Mouse (Mus musculus): Measurements from ENCODE around the gene Gm10309. TPM values are rescaled to one million over a fixed set of nuclear protein-coding genes. Genes with fewer than 3 reads are reported as not detected.

The Gm10309 gene
- total and polyA plus RNA-seq, 3 experiments, result 0.08 TPM; not detected in 2

DNA sequence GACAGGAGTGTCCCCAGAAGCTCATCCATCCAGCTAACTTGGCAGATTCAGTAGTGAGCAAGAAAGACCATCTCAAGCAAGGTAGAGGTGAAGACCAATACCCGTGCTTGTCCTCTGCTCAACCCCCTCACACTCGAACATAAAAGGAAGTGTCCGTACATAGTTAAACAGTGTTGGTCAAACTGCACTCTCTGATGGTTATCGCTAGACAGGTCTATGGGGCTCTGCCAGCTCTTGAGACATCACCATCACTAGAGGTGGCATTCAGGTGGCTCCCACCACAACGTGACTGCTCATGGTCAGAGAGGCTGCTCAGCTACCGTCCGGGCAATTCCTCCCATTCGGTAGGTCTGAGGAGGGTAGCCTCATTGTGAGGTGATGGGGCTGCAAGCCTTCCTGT, 40.8 kb downstream of the Gm10309 start:
- Histone ChIP-seq H3K4me1 (ENCODE audit: control insufficient read depth, insufficient read depth, low read length) (peaks cover 4% of the 10 kb centered on the region), H3K9ac (ENCODE audit: low read depth, low read length) (no peak overlapping the region), H3K4me3 (no peak overlapping the region), H3K27ac (no peak overlapping the region), H3K36me3 (ENCODE audit: control insufficient read depth, insufficient read depth, low read length) (no peaks in the 10 kb centered on the region), H3K27me3 (ENCODE audit: control insufficient read depth, insufficient read depth, low read length) (no peaks in the 10 kb centered on the region), H3K79me2 (replicated peaks; ENCODE audit: control insufficient read depth, insufficient read depth, low read length) (no peaks in the 10 kb centered on the region; the same call in 1 of the 2 replicates)
- WGBS, result 91% methylated on average over 8 of the region's 8 CpGs
- TF ChIP-seq POLR2A (IDR thresholded peaks at IDR 0.05; ENCODE audit: insufficient read depth, low read depth, low read length) (no peak), CTCF (IDR thresholded peaks at IDR 0.05) (no peak), EP300 (IDR thresholded peaks at IDR 0.05; ENCODE audit: insufficient read depth, low read depth, low read length) (no peak)
- DNase-seq, result no peak
- intact Hi-C loops (cut with DNase I), result loop anchor here (5.0 kb wide), 1 partner anchor 302 kb away; no protein-coding TSS in a partner anchor

DNA sequence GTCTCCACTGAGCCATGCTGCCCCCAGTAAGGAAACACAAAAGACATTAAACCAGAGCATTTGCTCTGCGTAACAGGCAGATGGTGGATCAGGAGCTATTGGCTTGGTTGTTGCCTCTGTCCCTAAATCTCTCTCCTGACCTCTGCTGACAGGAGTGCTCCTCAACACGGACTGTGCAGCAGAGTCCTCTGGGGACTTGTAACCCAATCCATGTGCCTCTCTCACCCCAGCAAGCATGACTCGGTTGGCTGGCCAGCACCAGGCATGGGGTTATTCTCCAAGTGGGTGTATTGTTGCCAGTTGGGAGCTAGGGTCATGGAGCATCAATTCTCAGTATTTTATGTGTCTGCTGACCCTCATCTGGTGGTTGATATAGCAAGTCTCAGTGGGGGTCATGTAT, 41.7 kb downstream of the Gm10309 start:
- H3K4me3 ChIP-seq, result no peak overlapping the region
- WGBS, result 62% methylated on average over 3 of the region's 3 CpGs
- no peak for DNase-seq
- peaks cover 4% of the 10 kb centered on the region for H3K4me1 ChIP-seq (ENCODE audit: control insufficient read depth, insufficient read depth, low read length)
- H3K9ac ChIP-seq (ENCODE audit: low read depth, low read length), result no peak overlapping the region
- no peaks in the 10 kb centered on the region for H3K36me3 ChIP-seq (ENCODE audit: control insufficient read depth, insufficient read depth, low read length)
- no peak overlapping the region for H3K27ac ChIP-seq
- H3K27me3 ChIP-seq (ENCODE audit: control insufficient read depth, insufficient read depth, low read length), result no peaks in the 10 kb centered on the region
- intact Hi-C loops (cut with DNase I), result loop anchor here (5.0 kb wide), 1 partner anchor 301 kb away; no protein-coding TSS in a partner anchor
- no peaks in the 10 kb centered on the region; the same call in 1 of the 2 replicates for H3K79me2 ChIP-seq (replicated peaks; ENCODE audit: control insufficient read depth, insufficient read depth, low read length)
- no peak for TF ChIP-seq EP300 (IDR thresholded peaks at IDR 0.05; ENCODE audit: insufficient read depth, low read depth, low read length)
- no peak for TF ChIP-seq POLR2A (IDR thresholded peaks at IDR 0.05; ENCODE audit: insufficient read depth, low read depth, low read length)
- no peak for TF ChIP-seq CTCF (IDR thresholded peaks at IDR 0.05)

DNA sequence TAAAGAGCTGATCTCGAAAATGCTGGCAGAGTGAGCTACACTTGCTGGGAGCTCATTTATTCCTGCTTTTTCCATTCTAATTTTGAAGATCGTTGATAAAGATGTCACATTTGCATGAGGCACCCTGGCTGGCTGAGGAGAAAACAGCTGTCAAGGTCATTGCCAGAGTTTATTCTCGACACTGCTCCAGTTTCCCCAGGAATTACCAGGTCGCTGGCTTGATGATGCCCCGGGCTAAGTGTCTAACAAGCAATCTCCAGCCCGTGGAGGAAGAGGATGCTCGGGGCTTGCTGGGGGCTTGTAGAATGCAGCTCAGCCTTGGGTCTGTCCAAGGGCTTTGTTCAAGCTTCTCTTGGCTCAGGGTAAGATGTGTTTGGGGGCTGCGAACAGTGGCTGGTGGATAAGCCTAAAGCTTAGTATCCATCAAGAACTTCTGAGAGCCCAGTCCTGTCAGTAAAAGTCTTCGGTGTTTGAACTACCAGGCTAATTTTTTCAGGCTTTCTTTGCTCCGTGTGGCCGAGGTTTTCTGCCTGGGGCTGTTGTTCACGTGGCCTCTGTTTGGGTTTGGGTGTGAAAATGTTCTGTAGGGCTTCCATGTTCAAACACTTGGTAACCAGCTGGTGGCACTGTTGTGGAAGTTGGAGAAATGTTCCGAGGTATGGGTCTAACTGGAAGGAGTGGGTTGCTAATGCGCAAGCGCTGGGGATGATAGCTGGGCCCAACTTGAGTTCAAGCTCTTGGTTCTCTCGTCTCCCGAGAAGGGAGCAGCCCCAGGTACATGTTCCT, 44.2 kb downstream of the Gm10309 start:
- Histone ChIP-seq H3K79me2 (replicated peaks; ENCODE audit: control insufficient read depth, insufficient read depth, low read length) (no peaks in the 10 kb centered on the region; the same call in 1 of the 2 replicates), H3K27me3 (ENCODE audit: control insufficient read depth, insufficient read depth, low read length) (no peaks in the 10 kb centered on the region), H3K9ac (ENCODE audit: low read depth, low read length) (no peak overlapping the region), H3K27ac (no peak overlapping the region), H3K36me3 (ENCODE audit: control insufficient read depth, insufficient read depth, low read length) (no peaks in the 10 kb centered on the region; the same call in 1 of the 2 replicates), H3K4me3 (no peak overlapping the region), H3K4me1 (ENCODE audit: control insufficient read depth, insufficient read depth, low read length) (peaks cover 6% of the 10 kb centered on the region; the same call in 1 of the 2 replicates)
- 69% methylated on average over 17 of the region's 17 CpGs for WGBS
- no peak for TF ChIP-seq POLR2A (IDR thresholded peaks at IDR 0.05; ENCODE audit: insufficient read depth, low read depth, low read length)
- peak; percentile 21; the same call in 1 of the 2 replicates for TF ChIP-seq CTCF (IDR thresholded peaks at IDR 0.05)
- DNase-seq, result no peak
- intact Hi-C loops (cut with DNase I), result loop anchor here (5.0 kb wide), 1 partner anchor 299 kb away; no protein-coding TSS in a partner anchor

DNA sequence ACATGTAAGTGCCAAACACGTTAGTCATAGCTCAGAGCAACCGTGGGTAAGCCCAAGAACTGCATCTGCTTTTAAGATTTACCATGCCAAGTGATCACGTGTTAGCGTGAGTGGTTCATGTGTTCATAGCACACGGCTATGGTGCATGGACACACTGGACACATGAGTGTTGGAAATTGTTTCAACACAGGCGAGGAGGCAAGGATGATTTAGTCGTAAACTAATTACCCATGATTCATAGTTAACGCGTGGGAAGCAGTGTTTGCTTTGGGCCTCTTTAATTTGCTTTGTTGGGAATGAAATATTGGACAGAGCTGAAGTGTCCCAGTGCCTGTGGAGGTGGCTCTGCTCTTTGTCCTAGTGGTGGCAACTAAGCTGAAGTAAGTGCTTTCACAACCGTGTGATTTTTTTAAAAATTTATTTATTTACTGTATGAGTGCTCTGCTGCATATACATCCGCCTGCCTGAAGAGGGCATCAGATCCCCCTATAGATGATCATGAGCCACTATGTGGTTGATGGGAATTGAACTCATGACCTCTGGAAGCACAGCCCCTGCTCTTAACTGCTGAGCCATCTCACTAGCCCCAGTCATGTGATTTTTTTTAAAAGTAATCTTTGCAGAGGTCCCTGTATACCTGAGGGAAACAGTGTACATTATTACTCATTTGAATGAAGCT, 46.6 kb downstream of the Gm10309 start:
- TF ChIP-seq EP300 (IDR thresholded peaks at IDR 0.05; ENCODE audit: insufficient read depth, low read depth, low read length), result no peak
- TF ChIP-seq CTCF (IDR thresholded peaks at IDR 0.05), result peak; percentile 46
- TF ChIP-seq POLR2A (IDR thresholded peaks at IDR 0.05; ENCODE audit: insufficient read depth, low read depth, low read length), result no peak
- WGBS, result 88% methylated on average over 11 of the region's 11 CpGs

DNA sequence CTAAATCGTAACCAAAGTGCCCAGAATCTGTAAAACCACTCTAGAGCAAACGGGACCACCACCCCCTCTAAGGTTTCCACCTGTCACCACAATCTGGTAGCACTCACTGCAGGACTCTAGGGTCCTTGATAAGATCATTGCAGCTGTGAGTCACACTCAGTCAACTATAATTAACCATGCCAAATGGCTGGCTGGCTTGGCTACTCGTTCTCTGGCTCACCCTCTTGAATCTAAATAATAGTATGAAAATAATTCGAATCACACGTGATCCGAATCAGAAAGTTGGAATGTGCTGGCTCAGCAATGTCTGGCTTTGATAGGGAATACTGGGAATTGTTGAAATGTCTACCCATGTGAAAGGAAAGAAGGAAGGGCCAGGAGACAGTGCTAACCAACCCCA, 48.5 kb downstream of the Gm10309 start:
- TF ChIP-seq POLR2A (IDR thresholded peaks at IDR 0.05; ENCODE audit: insufficient read depth, low read depth, low read length), result no peak
- no peak for TF ChIP-seq CTCF (IDR thresholded peaks at IDR 0.05)
- TF ChIP-seq EP300 (IDR thresholded peaks at IDR 0.05; ENCODE audit: insufficient read depth, low read depth, low read length), result no peak
- Histone ChIP-seq H3K27ac (no peak overlapping the region), H3K27me3 (ENCODE audit: control insufficient read depth, insufficient read depth, low read length) (no peaks in the 10 kb centered on the region), H3K79me2 (replicated peaks; ENCODE audit: control insufficient read depth, insufficient read depth, low read length) (no peaks in the 10 kb centered on the region; the same call in 1 of the 2 replicates), H3K9ac (ENCODE audit: low read depth, low read length) (no peak overlapping the region), H3K4me3 (no peak overlapping the region), H3K4me1 (ENCODE audit: control insufficient read depth, insufficient read depth, low read length) (peaks cover 7% of the 10 kb centered on the region; the same call in 1 of the 2 replicates), H3K36me3 (ENCODE audit: control insufficient read depth, insufficient read depth, low read length) (no peaks in the 10 kb centered on the region; the same call in 1 of the 2 replicates)
- peak in 1 of 2 experiments; percentile 30 for DNase-seq
- intact Hi-C loops (cut with DNase I), result no loop called here
- WGBS, result 44% methylated on average over 6 of the region's 6 CpGs

More for the DNA sequence above, 46.6 kb downstream of the Gm10309 start:
- H3K9ac ChIP-seq (ENCODE audit: low read depth, low read length), result no peak overlapping the region
- no peak overlapping the region for H3K27ac ChIP-seq
- H3K36me3 ChIP-seq (ENCODE audit: control insufficient read depth, insufficient read depth, low read length), result no peaks in the 10 kb centered on the region; the same call in 1 of the 2 replicates
- no peaks in the 10 kb centered on the region; the same call in 1 of the 2 replicates for H3K79me2 ChIP-seq (replicated peaks; ENCODE audit: control insufficient read depth, insufficient read depth, low read length)
- no peak overlapping the region for H3K4me3 ChIP-seq
- intact Hi-C loops (cut with DNase I), result no loop called here
- H3K27me3 ChIP-seq (ENCODE audit: control insufficient read depth, insufficient read depth, low read length), result no peaks in the 10 kb centered on the region
- peaks cover 7% of the 10 kb centered on the region; the same call in 1 of the 2 replicates for H3K4me1 ChIP-seq (ENCODE audit: control insufficient read depth, insufficient read depth, low read length)
- DNase-seq, result no peak
